Mouse (Mus musculus) heart, embryonic 11.5 days (tissue): ENCODE results near the gene Rps23. TPM values are rescaled to one million over a fixed set of nuclear protein-coding genes. Genes with fewer than 3 reads are reported as not detected.

Experiments used
- polyA plus RNA-seq: library from polyadenylated mRNA; unstranded; fragments of >200 nt; fragmentation: Nextera tagmentation; extraction: Ambion mirVana; gene quantifications from 2 replicates; pipeline ENCODE4 v1.2.1, GENCODE M21; 2014

Rps23 gene
- polyA plus RNA-seq, 1 experiment from 2014 or later, result 199 TPM

Other genes starting within 250 kb of the Rps23 start
- gene Atp6ap1l, start 17.6 kb upstream of the Rps23 start, polyA plus RNA-seq, result 0.24 and 0.92 TPM in 2 replicates